Mouse (Mus musculus): ENCODE measurements around the gene Prelid3b. TPM values are rescaled to one million over a fixed set of nuclear protein-coding genes. Genes with fewer than 3 reads are reported as not detected.

The Prelid3b gene
- polyA plus RNA-seq, 1 experiment, result 90.0 TPM

DNA sequence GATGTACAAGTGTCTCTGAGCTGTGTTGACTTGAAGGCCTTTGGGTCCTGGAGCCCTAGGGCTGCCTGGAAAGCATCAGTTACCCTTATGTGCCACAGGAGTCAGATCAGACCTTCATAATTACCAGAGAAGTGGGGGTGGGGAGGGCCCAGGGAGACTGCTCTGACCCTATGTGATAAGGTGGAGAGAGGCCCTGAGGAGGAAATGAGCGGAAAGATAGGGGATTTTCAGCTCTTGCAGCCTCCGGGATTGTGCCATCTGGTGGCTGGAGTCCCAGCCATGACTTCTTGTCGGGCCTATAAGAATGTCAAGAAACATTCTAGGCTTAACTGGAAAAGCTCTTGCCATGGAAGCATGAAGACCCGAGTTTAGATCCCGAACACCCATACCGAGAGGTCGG, 19.2 kb downstream of the Prelid3b start:
- H3K36me3 ChIP-seq (ENCODE audit: control insufficient read depth, insufficient read depth), result no peaks in the 10 kb centered on the region
- no peaks in the 10 kb centered on the region for H3K79me2 ChIP-seq (ENCODE audit: control insufficient read depth, insufficient read depth)
- no peaks in the 10 kb centered on the region for H3K79me3 ChIP-seq (ENCODE audit: low read depth)
- no peak overlapping the region for H3ac ChIP-seq (ENCODE audit: control insufficient read depth, insufficient read length, low read depth)
- H3K4me3 ChIP-seq (ENCODE audit: insufficient read depth, poor library complexity, severe bottlenecking), result no peak overlapping the region
- no peak for TF ChIP-seq CTCF (IDR thresholded peaks at IDR 0.05; ENCODE audit: control insufficient read depth, insufficient read depth, insufficient read length)
- no peak for TF ChIP-seq MYOG (IDR thresholded peaks at IDR 0.05; ENCODE audit: control insufficient read depth, extremely low read depth, insufficient read length)
- no peak for TF ChIP-seq MYOD1 (IDR thresholded peaks at IDR 0.05; ENCODE audit: control insufficient read depth, insufficient read length, low read depth)
- TF ChIP-seq USF1 (IDR thresholded peaks at IDR 0.05; ENCODE audit: low read depth), result no peak
- no peak for TF ChIP-seq CEBPB (IDR thresholded peaks at IDR 0.05; ENCODE audit: low read depth)
- no peak for TF ChIP-seq FOSL1 (IDR thresholded peaks at IDR 0.05; ENCODE audit: insufficient read depth, low read length, poor library complexity, severe bottlenecking)
- TF ChIP-seq MAX (IDR thresholded peaks at IDR 0.05), result no peak
- H3K27me3 ChIP-seq (ENCODE audit: control insufficient read depth, insufficient read depth, insufficient read length), result no peaks in the 10 kb centered on the region

DNA sequence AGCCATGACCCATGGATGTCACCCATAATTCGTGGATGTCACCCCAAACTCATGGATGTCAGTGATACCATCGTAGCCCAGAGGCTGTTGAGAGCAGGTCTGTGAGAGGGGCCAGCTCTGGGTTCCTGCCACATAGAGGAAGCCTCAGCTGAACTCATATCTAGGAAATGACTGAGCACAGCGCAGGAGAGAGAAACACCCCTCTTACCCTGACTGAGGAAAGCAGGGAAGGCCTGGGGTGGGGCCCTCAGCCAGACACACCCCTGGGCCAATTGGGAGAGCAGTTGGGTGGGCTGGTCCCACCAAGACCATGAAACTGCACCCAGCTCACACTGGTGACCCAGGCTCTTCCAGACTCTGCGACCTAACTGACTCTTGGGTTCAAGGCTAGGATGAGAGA, 22.5 kb downstream of the Prelid3b start, which contains the start of gene Tubb1:
TSS of gene Tubb1 (plus strand) at position 343 of the 400 bp plus-strand sequence.
- no peaks in the 10 kb centered on the region for H3K79me2 ChIP-seq (ENCODE audit: control insufficient read depth, insufficient read depth)
- no peaks in the 10 kb centered on the region for H3K27me3 ChIP-seq (ENCODE audit: control insufficient read depth, insufficient read depth, insufficient read length)
- H3K79me3 ChIP-seq (ENCODE audit: low read depth), result no peaks in the 10 kb centered on the region
- no peak for TF ChIP-seq MAX (IDR thresholded peaks at IDR 0.05)
- TF ChIP-seq MYOG (IDR thresholded peaks at IDR 0.05; ENCODE audit: control insufficient read depth, extremely low read depth, insufficient read length), result no peak
- TF ChIP-seq FOSL1 (IDR thresholded peaks at IDR 0.05; ENCODE audit: insufficient read depth, low read length, poor library complexity, severe bottlenecking), result no peak
- TF ChIP-seq CEBPB (IDR thresholded peaks at IDR 0.05; ENCODE audit: low read depth), result no peak
- TF ChIP-seq USF1 (IDR thresholded peaks at IDR 0.05; ENCODE audit: low read depth), result no peak
- TF ChIP-seq CTCF (IDR thresholded peaks at IDR 0.05; ENCODE audit: control insufficient read depth, insufficient read depth, insufficient read length), result no peak
- no peak for TF ChIP-seq MYOD1 (IDR thresholded peaks at IDR 0.05; ENCODE audit: control insufficient read depth, insufficient read length, low read depth)
- H3ac ChIP-seq (ENCODE audit: control insufficient read depth, insufficient read length, low read depth), result no peak within 1 kb of the TSS
- no peaks in the 10 kb centered on the region for H3K36me3 ChIP-seq (ENCODE audit: control insufficient read depth, insufficient read depth)
- H3K4me3 ChIP-seq (ENCODE audit: insufficient read depth, poor library complexity, severe bottlenecking), result no peak within 1 kb of the TSS

DNA sequence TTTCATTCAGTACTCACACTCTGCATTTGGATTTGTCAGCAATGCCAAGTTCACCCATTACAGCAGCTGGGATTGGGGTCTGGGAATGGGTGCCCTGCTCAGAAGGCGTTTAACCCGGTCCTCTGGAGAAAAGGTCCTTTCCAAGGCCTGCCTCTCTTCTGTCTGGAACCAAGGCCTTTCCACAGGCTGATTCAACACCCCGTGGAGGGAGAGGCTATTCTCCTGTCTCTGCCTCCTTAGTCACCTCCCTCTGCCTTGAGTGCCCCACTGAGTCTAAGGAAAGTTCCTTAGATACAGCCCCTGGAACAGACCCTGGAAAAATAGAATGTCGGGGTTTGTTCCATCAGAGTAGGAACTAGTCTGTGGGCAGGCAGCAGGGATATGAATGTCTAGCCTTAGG, 24.5 kb downstream of the Prelid3b start:
- no peaks in the 10 kb centered on the region for H3K27me3 ChIP-seq (ENCODE audit: control insufficient read depth, insufficient read depth, insufficient read length)
- no peak for TF ChIP-seq MYOD1 (IDR thresholded peaks at IDR 0.05; ENCODE audit: control insufficient read depth, insufficient read length, low read depth)
- TF ChIP-seq CEBPB (IDR thresholded peaks at IDR 0.05; ENCODE audit: low read depth), result no peak
- no peak for TF ChIP-seq USF1 (IDR thresholded peaks at IDR 0.05; ENCODE audit: low read depth)
- no peak for TF ChIP-seq CTCF (IDR thresholded peaks at IDR 0.05; ENCODE audit: control insufficient read depth, insufficient read depth, insufficient read length)
- TF ChIP-seq MAX (IDR thresholded peaks at IDR 0.05), result no peak
- no peak for TF ChIP-seq FOSL1 (IDR thresholded peaks at IDR 0.05; ENCODE audit: insufficient read depth, low read length, poor library complexity, severe bottlenecking)
- no peak for TF ChIP-seq MYOG (IDR thresholded peaks at IDR 0.05; ENCODE audit: control insufficient read depth, extremely low read depth, insufficient read length)
- H3K79me3 ChIP-seq (ENCODE audit: low read depth), result no peaks in the 10 kb centered on the region
- no peaks in the 10 kb centered on the region for H3K79me2 ChIP-seq (ENCODE audit: control insufficient read depth, insufficient read depth)
- no peak overlapping the region for H3K4me3 ChIP-seq (ENCODE audit: insufficient read depth, poor library complexity, severe bottlenecking)
- H3K36me3 ChIP-seq (ENCODE audit: control insufficient read depth, insufficient read depth), result no peaks in the 10 kb centered on the region
- no peak overlapping the region for H3ac ChIP-seq (ENCODE audit: control insufficient read depth, insufficient read length, low read depth)

DNA sequence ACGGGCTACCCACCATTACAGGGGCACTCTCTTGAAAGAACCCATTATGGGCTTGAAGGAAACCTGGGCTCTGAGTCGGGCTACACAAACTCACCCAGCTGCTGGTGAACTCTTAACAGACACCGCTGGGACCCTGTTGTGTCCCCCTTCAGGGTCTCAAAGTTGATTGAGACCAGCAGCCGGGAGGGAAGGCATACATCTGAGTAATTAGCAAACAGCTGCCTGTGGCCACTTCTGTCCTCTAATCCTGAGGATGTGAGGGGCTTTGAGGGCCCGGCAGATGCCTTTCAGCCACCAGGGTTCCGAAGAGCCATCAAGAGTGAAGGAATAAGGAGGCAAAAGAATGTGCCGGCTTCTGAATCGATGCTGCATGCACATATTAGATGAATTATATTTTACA, 26.0 kb downstream of the Prelid3b start:
- TF ChIP-seq MYOD1 (IDR thresholded peaks at IDR 0.05; ENCODE audit: control insufficient read depth, insufficient read length, low read depth) (no peak), FOSL1 (IDR thresholded peaks at IDR 0.05; ENCODE audit: insufficient read depth, low read length, poor library complexity, severe bottlenecking) (no peak), USF1 (IDR thresholded peaks at IDR 0.05; ENCODE audit: low read depth) (no peak), MAX (IDR thresholded peaks at IDR 0.05) (no peak), MYOG (IDR thresholded peaks at IDR 0.05; ENCODE audit: control insufficient read depth, extremely low read depth, insufficient read length) (no peak), CTCF (IDR thresholded peaks at IDR 0.05; ENCODE audit: control insufficient read depth, insufficient read depth, insufficient read length) (no peak), CEBPB (IDR thresholded peaks at IDR 0.05; ENCODE audit: low read depth) (no peak)
- Histone ChIP-seq H3K4me3 (ENCODE audit: insufficient read depth, poor library complexity, severe bottlenecking) (no peak overlapping the region), H3ac (ENCODE audit: control insufficient read depth, insufficient read length, low read depth) (no peak overlapping the region), H3K79me2 (ENCODE audit: control insufficient read depth, insufficient read depth) (no peaks in the 10 kb centered on the region), H3K36me3 (ENCODE audit: control insufficient read depth, insufficient read depth) (no peaks in the 10 kb centered on the region), H3K27me3 (ENCODE audit: control insufficient read depth, insufficient read depth, insufficient read length) (no peaks in the 10 kb centered on the region), H3K79me3 (ENCODE audit: low read depth) (no peaks in the 10 kb centered on the region)

DNA sequence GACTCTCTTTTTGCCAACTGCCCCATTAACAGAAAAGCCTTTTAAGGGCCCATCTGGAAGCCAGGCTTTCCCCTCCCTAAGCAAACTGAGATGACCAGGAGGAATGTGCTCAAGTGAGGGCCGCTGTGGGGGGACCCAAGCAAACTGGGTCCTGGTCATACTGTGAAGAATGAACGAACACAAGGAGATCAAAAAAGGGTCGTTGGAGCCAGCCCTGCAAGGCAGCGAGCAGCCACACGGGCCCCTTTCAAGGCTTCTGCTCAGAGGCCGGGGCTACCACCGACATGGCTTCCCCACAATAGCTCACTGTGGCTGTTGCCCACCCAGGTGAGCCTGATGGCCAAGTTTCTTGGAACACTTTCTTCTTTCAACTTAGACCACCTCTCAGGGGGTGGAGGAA, 26.4 kb downstream of the Prelid3b start:
- no peaks in the 10 kb centered on the region for H3K79me3 ChIP-seq (ENCODE audit: low read depth)
- no peaks in the 10 kb centered on the region for H3K36me3 ChIP-seq (ENCODE audit: control insufficient read depth, insufficient read depth)
- H3K79me2 ChIP-seq (ENCODE audit: control insufficient read depth, insufficient read depth), result no peaks in the 10 kb centered on the region
- no peak for TF ChIP-seq CTCF (IDR thresholded peaks at IDR 0.05; ENCODE audit: control insufficient read depth, insufficient read depth, insufficient read length)
- no peak for TF ChIP-seq USF1 (IDR thresholded peaks at IDR 0.05; ENCODE audit: low read depth)
- no peak for TF ChIP-seq CEBPB (IDR thresholded peaks at IDR 0.05; ENCODE audit: low read depth)
- no peak for TF ChIP-seq MAX (IDR thresholded peaks at IDR 0.05)
- TF ChIP-seq MYOG (IDR thresholded peaks at IDR 0.05; ENCODE audit: control insufficient read depth, extremely low read depth, insufficient read length), result no peak
- no peak for TF ChIP-seq FOSL1 (IDR thresholded peaks at IDR 0.05; ENCODE audit: insufficient read depth, low read length, poor library complexity, severe bottlenecking)
- no peak for TF ChIP-seq MYOD1 (IDR thresholded peaks at IDR 0.05; ENCODE audit: control insufficient read depth, insufficient read length, low read depth)
- H3K27me3 ChIP-seq (ENCODE audit: control insufficient read depth, insufficient read depth, insufficient read length), result no peaks in the 10 kb centered on the region
- no peak overlapping the region for H3K4me3 ChIP-seq (ENCODE audit: insufficient read depth, poor library complexity, severe bottlenecking)
- H3ac ChIP-seq (ENCODE audit: control insufficient read depth, insufficient read length, low read depth), result no peak overlapping the region

DNA sequence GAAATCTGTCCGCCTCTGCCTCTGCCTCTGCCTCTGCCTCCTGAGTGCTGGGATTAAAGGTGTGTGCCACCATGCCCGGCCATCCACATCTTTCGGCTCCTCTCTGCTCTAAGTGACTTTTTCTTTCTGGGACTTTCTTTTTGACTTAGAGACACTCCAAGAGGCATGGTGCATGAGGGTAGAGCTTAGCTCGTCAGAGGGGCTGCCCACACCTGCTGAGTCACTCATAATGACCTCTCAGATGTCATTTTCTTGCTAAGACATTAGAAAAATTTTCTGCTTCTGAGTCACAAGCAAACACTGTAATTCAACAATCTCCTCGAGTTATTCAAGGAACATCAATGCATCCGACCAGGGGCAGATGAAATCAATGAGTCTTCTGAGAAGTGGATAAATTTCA, 27.9 kb downstream of the Prelid3b start:
- Histone ChIP-seq H3K36me3 (ENCODE audit: control insufficient read depth, insufficient read depth) (no peaks in the 10 kb centered on the region), H3K79me3 (ENCODE audit: low read depth) (no peaks in the 10 kb centered on the region), H3K27me3 (ENCODE audit: control insufficient read depth, insufficient read depth, insufficient read length) (no peaks in the 10 kb centered on the region), H3K4me3 (ENCODE audit: insufficient read depth, poor library complexity, severe bottlenecking) (no peak overlapping the region), H3K79me2 (ENCODE audit: control insufficient read depth, insufficient read depth) (no peaks in the 10 kb centered on the region), H3ac (ENCODE audit: control insufficient read depth, insufficient read length, low read depth) (no peak overlapping the region)
- TF ChIP-seq CEBPB (IDR thresholded peaks at IDR 0.05; ENCODE audit: low read depth) (no peak), FOSL1 (IDR thresholded peaks at IDR 0.05; ENCODE audit: insufficient read depth, low read length, poor library complexity, severe bottlenecking) (peak; percentile 20), USF1 (IDR thresholded peaks at IDR 0.05; ENCODE audit: low read depth) (no peak), MAX (IDR thresholded peaks at IDR 0.05) (no peak), CTCF (IDR thresholded peaks at IDR 0.05; ENCODE audit: control insufficient read depth, insufficient read depth, insufficient read length) (no peak), MYOD1 (IDR thresholded peaks at IDR 0.05; ENCODE audit: control insufficient read depth, insufficient read length, low read depth) (peak; percentile 41), MYOG (IDR thresholded peaks at IDR 0.05; ENCODE audit: control insufficient read depth, extremely low read depth, insufficient read length) (no peak)
